Mouse (Mus musculus) fat pad, adult 2 months (tissue): ENCODE measurements at regions not wholly inside any gene's neighbourhood (a gene's known extent, or its start where the extent isn't known, plus 50 kb on each side); places are given as distances from the start of the nearest gene placed in this dataset.

Experiments used
- DNase-seq: peaks from one replicate; pipeline ENCODE4 v3.0.0-alpha.2; 2011; ENCODE audit warnings: low read depth, low spot score; ENCODE audit errors: extremely low read depth

GRCm38 (mm10) chr11:111816176-111816775, 750.3 kb downstream of the Kcnj2 start:
- no peak for DNase-seq

- DNase-seq, result no peak
These were observed 752.2 kb downstream of the Kcnj2 start for GRCm38 (mm10) chr11:111818124-111818523.

GRCm38 (mm10) chr11:111820356-111820755, 754.4 kb downstream of the Kcnj2 start:
- no peak for DNase-seq

- DNase-seq, result no peak
These were observed 762.5 kb downstream of the Kcnj2 start for GRCm38 (mm10) chr11:111828455-111828854.

- DNase-seq, result no peak
These were observed 773.0 kb downstream of the Kcnj2 start for GRCm38 (mm10) chr11:111838996-111839395.

- no peak for DNase-seq
These were observed 777.8 kb downstream of the Kcnj2 start for GRCm38 (mm10) chr11:111843728-111844258.

- DNase-seq, result no peak
These were observed 778.5 kb downstream of the Kcnj2 start for GRCm38 (mm10) chr11:111844382-111845027.

GRCm38 (mm10) chr11:111857288-111857687, 791.3 kb downstream of the Kcnj2 start:
- DNase-seq, result no peak

GRCm38 (mm10) chr11:111858111-111858510, 792.1 kb downstream of the Kcnj2 start:
- no peak for DNase-seq

- DNase-seq, result no peak
These were observed 799.2 kb downstream of the Kcnj2 start for GRCm38 (mm10) chr11:111865143-111865542.

- no peak for DNase-seq
These were observed 809.4 kb downstream of the Kcnj2 start for GRCm38 (mm10) chr11:111875406-111875805.

GRCm38 (mm10) chr11:111880146-111880545, 814.2 kb downstream of the Kcnj2 start:
- no peak for DNase-seq

- DNase-seq, result no peak
These were observed 824.1 kb downstream of the Kcnj2 start for GRCm38 (mm10) chr11:111890026-111890425.

GRCm38 (mm10) chr11:111893861-111894260, 827.9 kb downstream of the Kcnj2 start:
- DNase-seq, result no peak

GRCm38 (mm10) chr11:111895221-111896200, 829.5 kb downstream of the Kcnj2 start:
- no peak for DNase-seq

- no peak for DNase-seq
These were observed 831.0 kb downstream of the Kcnj2 start for GRCm38 (mm10) chr11:111897001-111897400.

GRCm38 (mm10) chr11:111904086-111904485, 838.1 kb downstream of the Kcnj2 start:
- DNase-seq, result no peak

GRCm38 (mm10) chr11:111913891-111914290, 847.9 kb downstream of the Kcnj2 start:
- DNase-seq, result peak; percentile 19

- DNase-seq, result no peak
These were observed 855.7 kb upstream of the Sox9 start for GRCm38 (mm10) chr11:111926336-111926735.

- no peak for DNase-seq
These were observed 852.7 kb upstream of the Sox9 start for GRCm38 (mm10) chr11:111929366-111929765.

- DNase-seq, result no peak
These were observed 850.0 kb upstream of the Sox9 start for GRCm38 (mm10) chr11:111932052-111932451.
